Mouse (Mus musculus) ES-E14 (cell line): Measurements from ENCODE around the gene Arsa.

Source experiments
- CHD2 ChIP-seq: IDR thresholded peaks from 2 replicates; pipeline ENCODE4 v1.6.1; 2014; ENCODE audit warnings: mild to moderate bottlenecking, low read depth, low read length, inconsistent platforms
- ZNF384 ChIP-seq: IDR thresholded peaks from 2 replicates; pipeline ENCODE4 v1.6.1; 2012; ENCODE audit warnings: low read depth, low read length, inconsistent platforms

DNA sequence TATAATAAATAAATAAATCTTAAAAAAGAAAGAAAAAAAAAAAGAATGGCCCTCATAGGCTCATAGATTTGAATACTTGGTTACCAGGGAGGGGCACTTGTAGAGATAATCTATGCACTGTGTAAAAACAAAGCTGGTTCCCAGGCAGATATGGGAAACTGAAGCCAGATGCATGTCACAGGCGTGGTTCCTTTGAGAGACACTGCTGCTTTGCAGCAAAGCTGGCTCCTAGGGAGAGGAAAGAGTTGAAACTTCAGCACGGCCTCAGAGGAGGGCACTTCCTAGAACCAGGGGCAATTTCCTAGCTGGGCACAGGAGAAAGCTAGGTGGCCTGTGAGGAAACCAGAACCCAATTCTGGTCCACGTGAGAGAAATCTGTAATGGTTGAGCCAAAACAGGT lies 43.1 kb downstream of the Arsa start:
- no peak for TF ChIP-seq CHD2
- TF ChIP-seq ZNF384: no peak
